Mouse (Mus musculus) cerebellum, postnatal 4 days (tissue): Measurements from ENCODE around the gene Slc22a17.
A peak's percentile ranks its signal among the peaks of the same experiment; 100 is the strongest.

Experiments
- DNase-seq, 2 experiments: peaks; one replicate each; pipeline ENCODE4 v3.0.0; 2022; ENCODE audit warnings: low spot score in 2 of 2, mixed read lengths in 1 of 2

The Slc22a17 gene

GRCm38 (mm10) chr14:54900383-54900782, 12.5 kb downstream of the Slc22a17 start:
- peak in 1 of 2 experiments; percentile 63 for DNase-seq

- DNase-seq: no peak
Observed at GRCm38 (mm10) chr14:54897445-54897844, 15.5 kb downstream of the Slc22a17 start.

- DNase-seq: no peak
Observed at GRCm38 (mm10) chr14:54894296-54895151, 18.4 kb downstream of the Slc22a17 start.

- DNase-seq: peak; percentile 94 to 97
Observed at GRCm38 (mm10) chr14:54893651-54894181, 19.2 kb downstream of the Slc22a17 start.

- DNase-seq: no peak
Observed at GRCm38 (mm10) chr14:54892200-54892599, 20.7 kb downstream of the Slc22a17 start, which contains the start of gene Pabpn1. TSS of gene Pabpn1 (plus strand) at chr14:54892500.

GRCm38 (mm10) chr14:54885309-54885708, 27.6 kb downstream of the Slc22a17 start:
- no peak for DNase-seq

- DNase-seq: no peak
Observed at GRCm38 (mm10) chr14:54884022-54884712, 28.8 kb downstream of the Slc22a17 start.

GRCm38 (mm10) chr14:54883154-54884021, 29.5 kb downstream of the Slc22a17 start, which contains the start of the genes Bcl2l2 and Gm20521:
TSS of gene Bcl2l2 (plus strand) at chr14:54883377.
TSS of gene Gm20521 (plus strand) at chr14:54883441.
- DNase-seq: peak; percentile 68 to 83

- DNase-seq: peak; percentile 37 to 63
Observed at GRCm38 (mm10) chr14:54877048-54877715, 35.8 kb downstream of the Slc22a17 start, which contains the start of gene Ppp1r3e. TSS of gene Ppp1r3e (minus strand) at chr14:54877550.

GRCm38 (mm10) chr14:54876539-54877047, 36.3 kb downstream of the Slc22a17 start:
- peak; percentile 72 to 89 for DNase-seq

GRCm38 (mm10) chr14:54875844-54876538, 36.9 kb downstream of the Slc22a17 start:
- DNase-seq: no peak

GRCm38 (mm10) chr14:54874165-54874564, 38.8 kb downstream of the Slc22a17 start:
- DNase-seq: no peak

GRCm38 (mm10) chr14:54870861-54871260, 42.1 kb downstream of the Slc22a17 start, which contains the start of gene Homez:
TSS of gene Homez (minus strand) at chr14:54870961.
- no peak for DNase-seq

- no peak for DNase-seq
Observed at GRCm38 (mm10) chr14:54868026-54868425, 44.9 kb downstream of the Slc22a17 start.

GRCm38 (mm10) chr14:54866936-54867335, 46.0 kb downstream of the Slc22a17 start:
- DNase-seq: no peak

- no peak for DNase-seq
Observed at GRCm38 (mm10) chr14:54866268-54866667, 46.7 kb downstream of the Slc22a17 start.

- no peak for DNase-seq
Observed at GRCm38 (mm10) chr14:54865626-54866025, 47.3 kb downstream of the Slc22a17 start.

- DNase-seq: no peak
Observed at GRCm38 (mm10) chr14:54864313-54865036, 48.5 kb downstream of the Slc22a17 start.
